Mouse (Mus musculus) embryonic stem cell, embryonic (primary cell): Measurements from ENCODE around the gene Mical3.

ENCODE experiments used
- CTCF ChIA-PET, 4 experiments: fragments of 300-600 bp in 2 of 4; fragments of 350-600 bp in 2 of 4; sonication (Branson Sonifier 250); formaldehyde crosslinking; loops; one replicate each; lab custom pipeline; 2022; ENCODE audit warnings: inconsistent platforms in 2 of 4; lab: Charles Lee
- POLR2A ChIA-PET, 4 experiments: fragments of 300-600 bp in 2 of 4; fragments of 350-600 bp in 2 of 4; sonication (Branson Sonifier 250); formaldehyde crosslinking; loops; one replicate each; lab custom pipeline; 2022; ENCODE audit warnings: antibody characterized with exemption in 4 of 4, inconsistent platforms in 1 of 4; lab: Charles Lee

Gene Mical3

DNA sequence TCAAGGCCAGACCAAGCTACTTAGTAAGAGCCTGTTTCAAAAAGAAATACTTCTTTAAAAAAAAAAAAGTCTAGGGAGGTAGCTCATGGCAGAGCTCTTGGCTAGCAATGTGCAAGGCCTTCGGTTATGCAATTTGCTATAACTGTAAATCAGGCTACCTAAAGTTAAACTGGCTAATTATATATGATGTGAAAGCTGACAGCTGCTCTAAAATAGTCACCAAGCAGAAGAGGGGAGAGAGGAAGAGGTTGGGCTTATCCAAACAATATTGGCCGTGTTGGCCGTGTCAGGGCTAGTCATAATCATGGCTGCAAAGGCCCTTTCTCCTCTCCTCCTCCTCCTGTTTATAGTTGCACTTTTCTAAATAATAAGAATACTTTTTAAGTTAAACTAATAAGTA, 94.9 kb downstream of the Mical3 start:
- CTCF ChIA-PET = interaction anchor here in 1 of 4 experiments (1.3 kb wide), 1 partner anchor 28 kb away, joined by 3 read pairs; no protein-coding TSS in a partner anchor
- POLR2A ChIA-PET = interaction anchor here in 2 of 4 experiments (2.4 to 2.6 kb wide), 2 partner anchors 14 to 33 kb away, joined by 5 to 11 read pairs; no protein-coding TSS in a partner anchor

DNA sequence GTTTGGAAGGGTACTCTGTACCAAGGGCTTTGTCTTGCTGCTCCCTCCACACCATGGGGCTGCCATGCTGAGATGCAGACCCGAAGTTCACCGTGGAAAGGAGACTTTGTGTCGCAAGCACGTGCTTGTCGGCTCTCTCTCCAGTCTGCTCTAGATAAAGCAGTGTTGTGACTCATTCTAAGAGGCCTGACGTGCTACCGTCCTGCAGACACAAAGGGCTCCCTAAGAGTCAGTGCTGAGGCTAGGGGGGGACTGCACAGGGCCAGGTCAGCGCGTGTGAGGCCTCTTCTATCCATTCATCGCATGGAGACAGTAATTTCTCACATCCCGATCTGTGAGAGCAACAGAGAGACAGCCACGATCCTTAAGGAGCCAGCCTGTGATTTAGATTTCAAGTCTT, 95.5 kb downstream of the Mical3 start:
- POLR2A ChIA-PET = interaction anchor here in 1 of 4 experiments (2.4 kb wide), 1 partner anchor 32 kb away, joined by 5 read pairs; no protein-coding TSS in a partner anchor
- CTCF ChIA-PET = interaction anchor here in 1 of 4 experiments (1.3 kb wide), 1 partner anchor 29 kb away, joined by 3 read pairs; no protein-coding TSS in a partner anchor

DNA sequence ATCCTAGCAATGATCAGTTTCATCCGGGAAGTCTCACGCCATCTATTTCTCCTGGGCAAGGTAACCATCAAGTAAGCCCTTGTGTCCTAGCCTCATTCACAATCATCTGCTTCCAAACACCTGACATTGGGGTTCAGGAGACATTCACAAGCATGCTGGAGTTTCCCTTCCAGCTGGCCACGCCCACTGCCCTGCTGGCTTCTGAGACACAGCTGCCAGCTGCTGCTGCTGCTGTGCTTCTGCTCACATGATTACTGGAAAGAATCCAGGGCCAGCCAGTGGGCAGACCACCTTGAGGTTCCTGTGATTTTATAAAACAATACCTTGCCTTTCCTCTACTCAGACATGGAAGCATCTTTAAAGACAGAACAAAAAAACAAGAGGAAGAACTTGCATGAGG, 97.5 kb downstream of the Mical3 start:
- POLR2A ChIA-PET = interaction anchor here in 1 of 4 experiments (2.0 kb wide), 1 partner anchor 32 kb away, joined by 8 read pairs; no protein-coding TSS in a partner anchor
- CTCF ChIA-PET = interaction anchor here in 1 of 4 experiments (0.6 kb wide), 1 partner anchor 311 kb away, joined by 3 read pairs; no protein-coding TSS in a partner anchor

DNA sequence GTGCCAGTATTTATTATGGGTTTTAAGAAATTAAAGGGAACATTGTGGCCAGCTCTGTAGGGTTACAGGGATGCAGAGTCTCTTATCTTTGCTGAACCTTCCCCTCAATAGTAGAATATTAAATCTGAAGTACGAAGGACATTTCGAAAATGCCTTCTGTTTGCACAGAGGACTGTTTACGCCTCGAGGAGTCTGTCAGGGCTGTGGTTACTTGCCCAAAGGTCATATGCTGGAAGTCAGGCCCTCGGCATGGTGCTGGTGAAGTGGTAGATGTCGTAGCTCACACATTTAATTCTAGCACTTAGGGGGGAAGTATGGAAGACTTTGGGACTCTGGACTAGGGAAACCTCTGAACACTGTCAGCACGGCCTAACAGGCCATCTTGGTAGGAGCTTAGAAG, 99.4 kb downstream of the Mical3 start:
- CTCF ChIA-PET = no interaction called here

DNA sequence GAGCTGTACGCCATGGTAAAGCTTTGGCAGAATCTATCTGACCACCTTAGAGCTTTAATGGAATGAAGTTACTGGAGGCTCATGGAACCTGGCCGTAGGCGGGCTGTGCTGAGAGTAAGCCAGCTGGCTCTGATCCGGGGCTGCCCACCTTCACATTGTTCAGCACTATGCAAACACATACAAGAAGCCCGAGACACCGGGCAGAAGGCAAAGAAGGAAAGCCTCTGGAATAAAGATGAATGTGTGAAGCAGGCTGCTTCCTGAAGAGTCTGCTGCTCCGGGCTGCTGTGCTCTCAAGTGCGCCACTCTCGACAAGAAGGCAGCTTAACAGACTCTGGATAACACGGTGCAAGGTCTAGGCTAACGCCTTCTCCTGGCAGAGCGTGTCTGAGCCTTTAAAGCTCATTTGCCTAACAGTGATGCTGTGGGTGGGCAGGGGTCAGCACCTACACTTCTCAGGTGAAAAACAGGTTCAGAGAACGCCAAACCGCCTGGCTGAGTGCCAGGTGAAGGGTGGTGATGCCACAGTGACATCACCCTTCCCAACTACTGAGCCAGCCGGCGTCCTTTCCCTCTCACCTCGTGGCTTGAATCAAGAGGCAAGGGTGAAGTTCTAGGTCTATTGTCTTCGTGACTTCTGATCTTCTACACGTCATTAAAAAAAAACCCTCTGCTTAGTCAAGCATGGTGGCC, 100.8 kb downstream of the Mical3 start:
- ChIA-PET CTCF (interaction anchor here in 1 of 4 experiments (0.6 to 1.1 kb wide), 2 partner anchors 42 to 100 kb away, joined by 3 to 4 read pairs; no protein-coding TSS in a partner anchor), POLR2A (interaction anchor here in 3 of 4 experiments (0.7 to 1.6 kb wide), 6 partner anchors 9 to 952 kb away, joined by 3 to 7 read pairs (median 3); no protein-coding TSS in a partner anchor)

More for the DNA sequence above, 99.4 kb downstream of the Mical3 start:
- POLR2A ChIA-PET = interaction anchor here in 1 of 4 experiments (0.6 to 0.7 kb wide), 2 partner anchors 42 to 153 kb away, joined by 3 read pairs; no protein-coding TSS in a partner anchor

DNA sequence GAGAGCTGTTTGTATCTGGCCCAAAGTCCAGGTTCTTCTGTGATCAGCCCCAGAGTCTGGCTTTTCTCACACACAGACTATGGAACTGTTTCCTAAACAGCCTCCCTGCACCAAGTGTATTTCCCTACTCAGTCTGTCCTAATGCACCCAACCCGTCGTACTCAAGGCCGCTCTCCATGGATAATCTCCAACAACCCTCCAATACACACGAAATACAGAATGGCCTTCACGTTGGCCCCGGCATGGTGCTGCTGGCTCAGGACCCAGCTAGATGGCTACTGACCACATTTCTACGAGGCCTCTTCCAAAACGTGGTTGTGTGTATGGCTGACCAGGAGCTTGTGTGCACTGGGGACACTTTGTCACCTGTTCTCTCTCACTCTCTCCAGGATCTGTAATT, 102.3 kb downstream of the Mical3 start:
- ChIA-PET POLR2A (no interaction called here), CTCF (no interaction called here)

DNA sequence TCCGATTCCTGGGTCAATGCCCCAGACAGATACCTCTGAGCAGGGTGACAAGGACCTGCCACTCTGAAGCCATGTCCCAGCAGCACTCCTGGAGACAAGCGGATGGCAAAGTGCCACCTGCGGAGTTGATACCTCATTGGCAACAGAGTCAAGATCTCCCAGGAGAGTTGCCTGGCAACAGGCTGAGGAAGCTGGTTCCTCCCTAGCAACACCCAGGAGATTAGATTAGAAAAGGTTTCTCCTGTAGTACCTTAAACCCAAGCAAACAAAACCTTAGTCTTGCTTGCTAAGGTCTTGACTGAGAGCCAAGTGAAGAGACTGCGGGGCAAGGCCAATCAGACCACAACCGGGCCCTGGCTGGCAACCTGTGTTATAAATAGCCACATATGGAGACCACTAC, 103.5 kb downstream of the Mical3 start:
- CTCF ChIA-PET = no interaction called here
- POLR2A ChIA-PET = interaction anchor here in 1 of 4 experiments (0.6 kb wide), 1 partner anchor 398 kb away, joined by 3 read pairs; no protein-coding TSS in a partner anchor

DNA sequence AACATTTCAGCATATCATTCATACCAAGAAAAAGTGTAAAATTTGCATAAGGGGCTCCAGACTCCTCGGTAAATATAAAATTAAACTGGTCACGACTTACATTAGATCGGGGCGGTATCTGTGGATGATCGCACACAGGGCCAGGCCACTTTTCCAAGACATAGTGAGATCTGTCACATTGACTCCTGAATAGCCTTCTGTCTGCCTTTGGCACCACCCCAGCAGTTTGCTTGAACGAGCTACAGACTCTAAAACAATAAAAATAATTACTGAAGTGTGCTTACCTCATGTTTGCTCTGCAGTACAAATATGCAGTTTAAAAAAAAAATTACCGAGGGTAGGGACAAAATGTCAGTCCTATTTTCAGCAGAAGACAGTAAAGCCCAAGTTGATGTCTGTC, 103.9 kb downstream of the Mical3 start:
- ChIA-PET CTCF (no interaction called here), POLR2A (no interaction called here)

DNA sequence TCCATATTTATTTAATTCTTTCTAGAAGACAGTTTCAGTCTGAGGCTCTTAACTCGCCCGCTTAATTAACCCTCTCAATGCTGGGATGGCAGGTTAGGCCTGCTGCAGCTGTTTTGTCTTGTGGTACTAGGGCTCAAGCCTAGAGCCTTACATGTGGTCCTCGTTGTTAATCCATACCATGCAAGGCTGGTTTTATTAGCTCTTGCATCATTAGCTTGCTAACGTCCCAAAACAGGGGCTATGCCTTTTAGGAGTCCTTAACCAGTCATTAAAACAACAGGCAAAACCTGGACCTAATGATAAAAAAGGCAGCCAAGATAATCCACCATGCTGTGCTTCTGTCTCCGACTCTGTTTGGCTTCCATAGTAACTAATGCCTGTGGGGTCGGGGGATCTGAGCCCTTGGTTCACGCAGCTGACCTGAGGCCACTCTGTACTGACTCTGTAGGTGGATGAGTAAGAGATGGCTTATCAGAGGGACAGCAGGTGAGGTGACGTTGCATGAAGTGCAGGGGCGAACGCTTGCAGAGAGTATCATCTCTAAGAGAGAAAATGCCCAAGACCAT, 104.7 kb downstream of the Mical3 start:
- CTCF ChIA-PET = no interaction called here
- POLR2A ChIA-PET = interaction anchor here in 1 of 4 experiments (1.0 kb wide), 1 partner anchor 84 kb away, joined by 5 read pairs; no protein-coding TSS in a partner anchor

DNA sequence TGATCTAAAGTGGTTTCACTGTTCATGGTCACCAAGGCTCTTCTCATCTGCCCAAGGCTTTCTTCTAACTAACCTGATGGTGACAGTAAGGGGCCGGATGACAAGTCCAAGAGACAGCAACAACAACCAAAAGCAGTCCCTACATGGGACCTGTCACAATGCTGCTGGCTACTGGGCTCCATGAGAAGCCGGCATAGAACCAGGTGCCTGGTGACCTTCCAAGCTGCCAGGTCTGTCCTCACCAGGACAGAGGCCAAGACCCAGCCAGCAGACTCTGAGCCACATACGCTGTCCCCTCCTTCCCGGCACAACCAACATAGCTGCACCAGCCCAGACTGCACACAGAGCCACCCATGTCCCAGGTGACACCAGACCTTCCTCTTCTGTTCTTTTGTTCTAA, 112.7 kb downstream of the Mical3 start:
- ChIA-PET POLR2A (interaction anchor here in 1 of 4 experiments (0.9 kb wide), 1 partner anchor 93 kb away, joined by 3 read pairs; no protein-coding TSS in a partner anchor), CTCF (no interaction called here)

DNA sequence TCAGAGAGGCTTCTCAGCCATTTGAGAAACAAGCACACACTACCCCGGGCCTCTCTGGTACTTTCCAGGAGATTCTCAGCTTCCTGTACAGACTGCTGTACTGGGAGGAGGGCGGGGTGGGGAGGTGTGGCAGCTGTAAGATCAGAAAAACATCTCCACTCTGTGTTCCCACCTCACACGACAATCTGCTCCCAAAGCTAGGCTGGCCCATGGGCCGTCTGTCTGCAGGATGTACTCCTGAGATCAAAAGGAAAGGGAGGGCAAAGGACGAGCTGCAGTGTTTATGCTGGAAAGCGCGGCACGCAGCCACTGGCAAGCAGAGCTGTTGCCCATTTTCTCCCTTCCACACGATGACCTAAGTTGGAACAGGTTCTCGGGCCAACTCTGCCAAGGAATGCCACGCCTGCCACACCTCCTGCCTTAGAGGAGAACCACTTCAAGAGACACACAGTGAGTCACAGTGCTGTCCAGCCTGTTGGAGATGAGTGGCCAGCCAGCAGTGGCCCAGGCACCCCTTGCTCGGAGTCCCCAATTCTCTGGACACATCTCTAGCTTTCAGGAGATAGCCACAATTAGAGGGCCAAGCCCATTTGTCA, 113.3 kb downstream of the Mical3 start:
- POLR2A ChIA-PET = interaction anchor here in 1 of 4 experiments (0.9 kb wide), 1 partner anchor 93 kb away, joined by 3 read pairs; no protein-coding TSS in a partner anchor
- CTCF ChIA-PET = no interaction called here

DNA sequence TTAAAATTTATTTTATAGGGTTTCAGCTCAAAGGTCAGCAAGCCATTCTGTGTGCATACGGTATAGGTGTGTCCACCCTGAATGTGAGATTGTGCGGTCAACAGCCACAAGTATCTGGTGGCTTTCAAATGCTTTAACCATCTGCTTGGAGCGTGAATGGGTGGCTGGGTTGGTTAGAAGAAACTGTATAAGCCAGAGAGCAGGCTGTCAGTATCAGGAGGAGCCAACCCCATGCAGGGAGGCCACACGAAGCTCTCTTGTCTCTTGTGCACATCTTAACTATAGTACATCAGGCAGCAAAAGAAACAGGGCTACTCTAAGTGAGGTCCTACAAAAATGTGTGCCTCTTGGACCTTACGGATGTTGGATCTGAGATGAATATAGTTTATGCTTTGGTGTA, 114.7 kb downstream of the Mical3 start:
- ChIA-PET CTCF (no interaction called here), POLR2A (interaction anchor here in 1 of 4 experiments (0.8 to 1.0 kb wide), 2 partner anchors 40 to 50 kb away, joined by 3 to 5 read pairs; no protein-coding TSS in a partner anchor)

DNA sequence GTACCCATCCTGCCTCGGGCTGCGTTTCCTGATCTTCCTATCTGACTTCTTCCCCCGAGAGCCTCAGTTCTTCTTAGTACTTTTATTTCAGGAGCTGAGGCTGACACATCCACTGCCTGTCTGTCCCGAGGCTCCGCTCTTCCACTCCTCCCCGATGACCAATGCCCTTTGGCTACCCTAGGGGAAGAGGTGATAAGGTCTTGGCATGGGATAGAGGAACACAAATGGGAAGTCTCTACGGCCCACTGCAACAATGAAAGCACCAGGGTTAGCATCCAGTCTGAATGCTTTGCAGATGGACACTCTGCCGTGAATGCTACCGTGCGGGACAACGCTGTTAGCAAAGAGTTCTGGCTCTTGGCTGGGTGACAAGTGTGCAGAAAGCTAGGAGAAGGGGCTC, 116.5 kb downstream of the Mical3 start:
- POLR2A ChIA-PET = interaction anchor here in 2 of 4 experiments (1.2 to 4.2 kb wide), 3 partner anchors 11 to 96 kb away, joined by 3 to 25 read pairs (median 4); no protein-coding TSS in a partner anchor

DNA sequence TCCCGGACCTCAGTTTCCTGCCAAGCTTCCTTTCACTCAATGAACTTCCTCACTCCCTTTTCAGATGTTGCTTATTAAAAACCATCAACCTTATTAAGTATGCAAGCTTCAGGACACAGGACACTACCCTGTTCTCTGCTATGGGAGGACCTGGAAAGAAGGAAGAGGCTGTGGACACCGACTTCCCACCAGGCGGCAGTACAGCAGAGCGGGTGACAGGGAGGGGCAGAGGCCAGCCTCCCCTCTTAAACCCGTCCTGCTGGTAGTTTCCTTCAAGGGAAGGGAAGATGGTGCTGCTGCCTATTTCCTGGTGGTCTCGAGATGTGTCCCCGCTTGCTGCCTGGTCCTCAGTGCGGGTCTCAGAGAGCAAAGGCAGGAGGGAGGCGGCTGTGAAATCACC, 117.0 kb downstream of the Mical3 start:
- POLR2A ChIA-PET = interaction anchor here in 2 of 4 experiments (0.9 to 4.2 kb wide), 4 partner anchors 10 to 116 kb away, joined by 3 to 25 read pairs (median 4); no protein-coding TSS in a partner anchor
- CTCF ChIA-PET = interaction anchor here in 3 of 4 experiments (0.6 to 2.8 kb wide), 10 partner anchors 10 to 164 kb away, joined by 3 to 9 read pairs (median 5); no protein-coding TSS in a partner anchor

More for the DNA sequence above, 116.5 kb downstream of the Mical3 start:
- CTCF ChIA-PET = interaction anchor here (0.6 to 2.8 kb wide), 8 partner anchors 10 to 163 kb away, joined by 3 to 9 read pairs (median 4); no protein-coding TSS in a partner anchor

DNA sequence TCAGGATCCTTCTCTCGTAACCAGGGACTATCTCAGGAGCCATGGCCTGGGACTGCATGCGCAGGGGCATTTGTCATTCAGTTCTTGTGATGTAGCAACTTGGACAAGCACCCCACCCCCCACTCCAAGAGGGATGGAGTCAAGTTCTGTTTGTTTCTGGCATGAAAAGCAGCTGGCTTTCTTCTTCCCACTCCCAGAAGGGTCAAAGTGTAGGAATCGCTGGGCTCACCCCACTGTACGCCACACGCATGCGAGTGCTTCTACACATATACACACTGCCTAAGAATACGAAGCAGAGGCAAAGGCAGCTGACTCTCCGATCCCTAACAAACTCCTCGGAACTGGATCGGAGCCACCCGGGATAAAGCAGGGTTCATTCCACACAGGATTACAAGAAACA, 119.1 kb downstream of the Mical3 start:
- CTCF ChIA-PET = interaction anchor here in 1 of 4 experiments (1.0 kb wide), 1 partner anchor 9 kb away, joined by 4 read pairs; no protein-coding TSS in a partner anchor

DNA sequence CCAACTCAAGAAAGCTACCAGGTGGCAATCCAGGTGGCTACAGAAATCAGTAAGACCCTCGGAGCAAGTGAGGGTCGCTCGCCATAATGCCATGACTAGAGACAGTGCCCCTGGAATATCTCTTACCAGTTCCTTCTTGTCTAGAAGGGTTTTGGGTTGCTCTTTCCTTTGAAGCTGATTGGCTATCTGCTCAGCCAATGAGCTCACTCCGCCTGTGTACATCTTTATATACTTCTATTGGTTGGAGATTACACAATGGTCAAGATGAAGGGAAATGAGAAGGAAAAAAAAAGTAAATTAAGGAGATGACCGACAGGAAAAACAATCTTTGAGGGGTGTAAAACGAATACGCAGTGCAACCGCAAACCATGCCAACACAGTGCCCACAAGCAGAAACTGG, 121.1 kb downstream of the Mical3 start:
- CTCF ChIA-PET = interaction anchor here in 2 of 4 experiments (1.0 to 1.4 kb wide), 2 partner anchors 106 to 120 kb away, joined by 3 to 7 read pairs; no protein-coding TSS in a partner anchor
- POLR2A ChIA-PET = interaction anchor here in 3 of 4 experiments (0.5 to 3.3 kb wide), 7 partner anchors 9 to 101 kb away, joined by 3 to 22 read pairs (median 3); no protein-coding TSS in a partner anchor

More for the DNA sequence above, 119.1 kb downstream of the Mical3 start:
- POLR2A ChIA-PET = interaction anchor here in 2 of 4 experiments (0.7 to 4.2 kb wide), 5 partner anchors 9 to 129 kb away, joined by 3 to 25 read pairs (median 3); partner anchors contain the start of gene Bid (in 1 of the 2)

DNA sequence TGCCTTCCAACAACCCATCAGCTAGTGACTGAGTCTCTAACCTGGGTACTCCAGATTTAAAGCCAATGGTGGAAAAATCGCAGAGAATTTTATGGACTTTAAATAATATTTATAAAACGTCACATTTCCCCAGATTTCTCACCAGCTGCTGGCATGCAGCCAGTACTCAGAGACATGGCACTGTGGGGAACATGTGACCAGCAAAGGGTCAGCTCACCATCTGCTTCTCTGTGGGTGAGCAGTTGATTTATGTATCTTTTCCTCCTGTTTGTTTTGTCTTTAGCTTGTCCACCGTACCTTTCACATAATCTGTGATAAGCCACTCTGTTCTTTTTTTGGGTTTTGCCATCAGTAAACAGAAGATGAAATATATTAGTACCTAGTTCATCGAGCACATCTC, 125.8 kb downstream of the Mical3 start:
- ChIA-PET CTCF (no interaction called here), POLR2A (interaction anchor here in 2 of 4 experiments (1.7 to 6.5 kb wide), 5 partner anchors 10 to 106 kb away, joined by 4 to 51 read pairs (median 8); no protein-coding TSS in a partner anchor)

DNA sequence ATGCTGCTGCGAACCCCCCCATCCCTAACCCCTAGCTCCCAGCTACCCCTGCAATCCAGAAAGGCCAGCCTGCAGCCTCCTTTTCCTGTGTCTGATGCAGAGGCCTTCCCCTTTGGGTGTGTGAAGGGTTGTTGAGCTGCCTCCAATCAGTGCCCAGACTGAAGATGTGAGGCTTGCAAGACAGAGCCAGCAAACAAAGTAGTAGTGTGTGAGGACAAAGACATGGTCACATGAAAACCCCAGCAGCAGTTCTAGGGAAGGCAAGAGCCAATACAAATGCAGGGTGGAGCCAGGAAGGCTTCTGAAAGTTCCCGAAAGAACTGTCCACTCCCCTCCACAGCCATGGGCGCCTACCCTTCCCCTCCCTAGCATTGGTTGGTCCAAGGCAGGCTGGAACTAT, 127.8 kb downstream of the Mical3 start:
- CTCF ChIA-PET = interaction anchor here in 2 of 4 experiments (0.6 to 1.6 kb wide), 12 partner anchors 9 to 355 kb away, joined by 3 to 9 read pairs (median 3); partner anchors contain the start of gene Mical3 (in 1 of the 2)
- POLR2A ChIA-PET = interaction anchor here in 3 of 4 experiments (0.6 to 6.5 kb wide), 33 partner anchors 7 to 249 kb away, joined by 3 to 51 read pairs (median 4); partner anchors contain the start of gene Pex26 (in 1 of the 3)
